Mouse (Mus musculus): ENCODE measurements around the gene Capzb.

Capzb gene

GRCm38 (mm10) chr4:139192499-139193175 is at the start of gene Capzb:
Gene Capzb (plus strand): TSS chr4:139192899.
- peak; percentile 98 for DNase-seq (ENCODE audit: low spot score)

- peak; percentile 67 for DNase-seq (ENCODE audit: low spot score)
Measured at GRCm38 (mm10) chr4:139142985-139143384, 49.7 kb upstream of the Capzb start.

- DNase-seq (ENCODE audit: low spot score) = peak; percentile 9
Measured at GRCm38 (mm10) chr4:139144577-139144976, 48.1 kb upstream of the Capzb start.

- DNase-seq (ENCODE audit: low spot score) = no peak
Measured at GRCm38 (mm10) chr4:139145156-139145555, 47.5 kb upstream of the Capzb start.

GRCm38 (mm10) chr4:139146760-139147159 is 45.9 kb upstream of the Capzb start:
- DNase-seq (ENCODE audit: low spot score) = no peak

GRCm38 (mm10) chr4:139151370-139151769 is 41.3 kb upstream of the Capzb start:
- no peak for DNase-seq (ENCODE audit: low spot score)

GRCm38 (mm10) chr4:139154576-139155307 is 38.0 kb upstream of the Capzb start:
- no peak for DNase-seq (ENCODE audit: low spot score)

GRCm38 (mm10) chr4:139156538-139156937 is 36.2 kb upstream of the Capzb start:
- DNase-seq (ENCODE audit: low spot score) = no peak

- no peak for DNase-seq (ENCODE audit: low spot score)
Measured at GRCm38 (mm10) chr4:139158350-139158749, 34.3 kb upstream of the Capzb start.

GRCm38 (mm10) chr4:139161076-139161475 is 31.6 kb upstream of the Capzb start:
- DNase-seq (ENCODE audit: low spot score) = no peak

- DNase-seq (ENCODE audit: low spot score) = no peak
Measured at GRCm38 (mm10) chr4:139164082-139164481, 28.6 kb upstream of the Capzb start.

- DNase-seq (ENCODE audit: low spot score) = no peak
Measured at GRCm38 (mm10) chr4:139165259-139165658, 27.4 kb upstream of the Capzb start.

GRCm38 (mm10) chr4:139166244-139166643 is 26.5 kb upstream of the Capzb start:
- DNase-seq (ENCODE audit: low spot score) = no peak

- DNase-seq (ENCODE audit: low spot score) = no peak
Measured at GRCm38 (mm10) chr4:139167107-139167506, 25.6 kb upstream of the Capzb start.

- no peak for DNase-seq (ENCODE audit: low spot score)
Measured at GRCm38 (mm10) chr4:139168985-139169747, 23.5 kb upstream of the Capzb start.

- DNase-seq (ENCODE audit: low spot score) = no peak
Measured at GRCm38 (mm10) chr4:139169748-139170279, 22.9 kb upstream of the Capzb start.

GRCm38 (mm10) chr4:139175061-139175971 is 17.4 kb upstream of the Capzb start:
- no peak for DNase-seq (ENCODE audit: low spot score)

- DNase-seq (ENCODE audit: low spot score) = no peak
Measured at GRCm38 (mm10) chr4:139176023-139176422, 16.7 kb upstream of the Capzb start.

- DNase-seq (ENCODE audit: low spot score) = no peak
Measured at GRCm38 (mm10) chr4:139177921-139178320, 14.8 kb upstream of the Capzb start.

GRCm38 (mm10) chr4:139178377-139178776 is 14.3 kb upstream of the Capzb start:
- no peak for DNase-seq (ENCODE audit: low spot score)

GRCm38 (mm10) chr4:139179218-139179617 is 13.5 kb upstream of the Capzb start:
- no peak for DNase-seq (ENCODE audit: low spot score)
